Mouse (Mus musculus): ENCODE measurements at regions not wholly inside any gene's neighbourhood (a gene's known extent, or its start where the extent isn't known, plus 50 kb on each side); places are given as distances from the start of the nearest gene placed in this dataset.

DNA sequence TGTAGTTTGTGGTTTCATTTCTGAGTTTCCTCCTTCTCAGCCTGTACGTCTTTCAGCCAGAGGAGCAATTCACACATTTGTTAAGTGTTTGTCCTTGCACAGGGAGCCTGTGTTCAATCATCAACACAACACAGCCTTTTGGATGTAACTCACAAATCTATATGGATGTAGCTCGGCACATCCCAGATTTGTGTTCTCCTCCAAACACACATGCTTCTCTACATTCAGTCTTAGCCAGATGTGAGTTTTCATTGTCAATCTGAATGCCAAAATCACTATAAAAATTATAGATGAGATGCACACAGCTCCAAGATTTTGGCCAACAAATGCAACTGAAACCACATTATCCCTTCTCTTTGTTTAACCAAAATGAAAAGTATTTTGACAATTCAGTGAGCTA, 380.9 kb downstream of the Gm9195 start:
- Histone ChIP-seq H3K9ac (replicated peaks; ENCODE audit: low read length) (no peak overlapping the region), H3K27ac (replicated peaks; ENCODE audit: low read depth, low read length) (no peak overlapping the region), H3K9me3 (ENCODE audit: control insufficient read depth, low read length) (no peaks in the 10 kb centered on the region), H3K27me3 (ENCODE audit: control insufficient read depth, insufficient read depth, low read length) (no peaks in the 10 kb centered on the region), H3K4me1 (ENCODE audit: control insufficient read depth, insufficient read depth, low read length) (no peaks in the 10 kb centered on the region), H3K4me3 (replicated peaks; ENCODE audit: low read depth, low read length) (no peak overlapping the region), H3K4me2 (ENCODE audit: low read length) (no peak overlapping the region), H3K36me3 (ENCODE audit: control insufficient read depth, insufficient read depth, low read length) (no peaks in the 10 kb centered on the region)
- ATAC-seq (ENCODE audit: low FRiP score, low TSS enrichment) (no peak), DNase-seq (no peak)
- WGBS = 94% methylated on average over 2 of the region's 2 CpGs

DNA sequence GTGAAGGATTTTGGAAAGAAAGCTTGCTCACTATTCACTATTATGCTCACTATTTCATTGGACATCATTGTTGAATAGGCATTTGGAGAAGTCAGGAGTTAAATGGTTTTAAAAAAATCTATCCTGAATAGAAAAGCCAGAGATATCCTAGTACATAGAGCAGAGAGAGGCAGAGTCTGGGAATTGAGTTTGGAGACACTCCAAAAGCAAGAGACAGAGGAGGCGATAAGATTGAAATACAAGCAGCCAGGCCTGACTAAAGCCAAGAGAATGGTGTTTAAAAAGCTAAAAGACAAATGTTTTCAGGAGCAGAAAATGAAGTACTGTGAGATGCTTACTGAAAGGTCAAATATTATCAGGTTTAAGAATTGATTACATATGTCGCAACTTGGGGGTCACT, 400.1 kb downstream of the Gm9195 start:
- H3K4me3 ChIP-seq (replicated peaks; ENCODE audit: low read depth, low read length) = no peak overlapping the region
- WGBS = 92% methylated on average over 2 of the region's 2 CpGs
- H3K9ac ChIP-seq (replicated peaks; ENCODE audit: low read length) = no peak overlapping the region
- DNase-seq = no peak
- no peaks in the 10 kb centered on the region for H3K9me3 ChIP-seq (ENCODE audit: control insufficient read depth, low read length)
- H3K27ac ChIP-seq (replicated peaks; ENCODE audit: low read depth, low read length) = no peak overlapping the region
- no peaks in the 10 kb centered on the region for H3K4me1 ChIP-seq (ENCODE audit: control insufficient read depth, insufficient read depth, low read length)
- H3K36me3 ChIP-seq (ENCODE audit: control insufficient read depth, insufficient read depth, low read length) = no peaks in the 10 kb centered on the region
- no peak overlapping the region for H3K4me2 ChIP-seq (ENCODE audit: low read length)
- ATAC-seq (ENCODE audit: low FRiP score, low TSS enrichment) = no peak
- H3K27me3 ChIP-seq (ENCODE audit: control insufficient read depth, insufficient read depth, low read length) = no peaks in the 10 kb centered on the region

DNA sequence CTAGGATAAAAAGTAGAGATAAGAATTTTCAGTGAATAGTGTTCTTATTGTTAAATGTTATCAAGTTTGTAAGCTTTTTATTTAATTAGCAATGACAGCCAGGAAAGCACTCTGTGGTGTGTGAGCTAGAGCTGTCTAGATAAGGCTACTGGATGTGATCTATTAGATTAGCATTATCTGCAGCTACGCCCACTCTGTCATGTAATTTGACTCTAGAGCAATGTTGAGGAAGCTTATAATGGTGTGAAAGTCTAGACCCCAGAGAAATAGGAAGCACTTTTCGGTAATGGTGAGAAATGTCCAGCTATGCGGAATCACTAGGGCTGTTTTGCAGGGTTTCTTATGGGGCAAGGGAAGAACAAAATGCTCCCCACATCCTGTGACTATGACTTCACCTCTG, 410.2 kb downstream of the Gm9195 start:
- H3K9me3 ChIP-seq (ENCODE audit: control insufficient read depth, low read length) = no peaks in the 10 kb centered on the region
- no peak for ATAC-seq (ENCODE audit: low FRiP score, low TSS enrichment)

DNA sequence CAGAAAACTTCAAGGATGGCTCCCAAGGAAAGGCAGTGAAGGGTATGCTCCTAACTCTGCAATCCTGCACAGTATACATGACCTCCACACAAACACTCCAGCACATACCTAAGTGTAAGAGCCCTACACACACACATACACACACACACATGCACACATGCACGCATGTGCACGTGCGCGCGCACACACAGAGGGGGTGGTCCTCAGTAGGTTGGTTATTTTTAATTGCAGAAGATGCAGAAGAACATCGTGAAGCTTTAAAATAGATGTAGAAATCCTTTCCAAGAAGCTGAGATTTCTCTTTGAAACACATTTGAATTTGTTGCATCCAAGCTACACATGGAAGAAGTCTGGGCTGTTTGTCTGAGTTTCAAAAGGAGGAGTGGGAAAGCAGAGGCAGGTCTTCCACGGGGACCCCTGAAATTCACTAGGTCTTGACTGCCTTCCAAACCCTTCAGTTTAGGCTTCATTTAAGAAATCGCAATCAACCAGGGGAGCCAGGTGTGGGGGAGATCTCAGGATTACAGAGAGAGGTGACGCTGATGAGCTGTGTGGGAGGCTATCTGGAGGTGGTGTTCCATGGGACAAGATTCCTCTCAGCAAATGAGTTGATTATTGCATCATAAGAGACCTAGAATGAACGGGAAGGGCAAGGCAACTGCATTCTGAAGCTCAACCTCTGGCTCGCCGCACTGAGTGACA, 427.4 kb downstream of the Gm9195 start:
- Histone ChIP-seq H3K27me3 (ENCODE audit: control insufficient read depth, insufficient read depth, low read length) (no peaks in the 10 kb centered on the region), H3K27ac (replicated peaks; ENCODE audit: low read depth, low read length) (no peak overlapping the region), H3K4me1 (ENCODE audit: control insufficient read depth, insufficient read depth, low read length) (no peaks in the 10 kb centered on the region), H3K9ac (replicated peaks; ENCODE audit: low read length) (no peak overlapping the region), H3K4me3 (replicated peaks; ENCODE audit: low read depth, low read length) (no peak overlapping the region), H3K9me3 (ENCODE audit: control insufficient read depth, low read length) (no peaks in the 10 kb centered on the region), H3K4me2 (ENCODE audit: low read length) (no peak overlapping the region), H3K36me3 (ENCODE audit: control insufficient read depth, insufficient read depth, low read length) (no peaks in the 10 kb centered on the region)
- ATAC-seq (ENCODE audit: low FRiP score, low TSS enrichment) = no peak
- 94% methylated on average over 12 of the region's 12 CpGs for WGBS
- no peak for DNase-seq

More for the DNA sequence above, 410.2 kb downstream of the Gm9195 start:
- H3K36me3 ChIP-seq (ENCODE audit: control insufficient read depth, insufficient read depth, low read length) = no peaks in the 10 kb centered on the region
- H3K4me3 ChIP-seq (replicated peaks; ENCODE audit: low read depth, low read length) = no peak overlapping the region
- H3K4me1 ChIP-seq (ENCODE audit: control insufficient read depth, insufficient read depth, low read length) = no peaks in the 10 kb centered on the region
- no peak overlapping the region for H3K27ac ChIP-seq (replicated peaks; ENCODE audit: low read depth, low read length)
- H3K9ac ChIP-seq (replicated peaks; ENCODE audit: low read length) = no peak overlapping the region
- WGBS = 80% methylated on average over 3 of the region's 3 CpGs
- H3K27me3 ChIP-seq (ENCODE audit: control insufficient read depth, insufficient read depth, low read length) = no peaks in the 10 kb centered on the region
- DNase-seq = no peak
- H3K4me2 ChIP-seq (ENCODE audit: low read length) = no peak overlapping the region

DNA sequence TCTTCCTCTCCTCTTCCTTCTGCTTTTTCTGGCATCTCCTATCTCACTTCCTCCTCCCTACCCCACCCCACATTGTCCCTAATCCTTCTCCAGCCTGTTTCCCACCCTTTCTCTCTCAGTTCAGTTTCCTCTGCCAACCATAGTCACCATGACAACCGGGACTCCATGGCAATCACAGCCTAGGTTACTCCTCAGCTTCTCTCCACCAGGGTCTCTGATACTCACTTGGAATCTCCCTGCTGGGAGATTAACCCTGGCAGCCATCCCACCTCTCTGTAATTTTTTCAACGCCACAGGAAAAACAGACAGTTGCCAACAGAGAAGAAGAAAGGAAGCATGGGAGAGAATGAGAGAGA, 448.8 kb downstream of the Gm9195 start:
- no peaks in the 10 kb centered on the region for H3K36me3 ChIP-seq (ENCODE audit: control insufficient read depth, insufficient read depth, low read length)
- no peaks in the 10 kb centered on the region for H3K4me1 ChIP-seq (ENCODE audit: control insufficient read depth, insufficient read depth, low read length)
- H3K4me3 ChIP-seq (replicated peaks; ENCODE audit: low read depth, low read length) = no peak overlapping the region
- DNase-seq = peak; percentile 72
- no peaks in the 10 kb centered on the region for H3K27me3 ChIP-seq (ENCODE audit: control insufficient read depth, insufficient read depth, low read length)
- H3K9me3 ChIP-seq (ENCODE audit: control insufficient read depth, low read length) = no peaks in the 10 kb centered on the region
- H3K27ac ChIP-seq (replicated peaks; ENCODE audit: low read depth, low read length) = 0 out of 2 replicates have a peak overlapping the region, but pooled peaks have one; percentile 10
- WGBS = 29% methylated on average over 2 of the region's 2 CpGs
- no peak for ATAC-seq (ENCODE audit: low FRiP score, low TSS enrichment)
- H3K4me2 ChIP-seq (ENCODE audit: low read length) = no peak overlapping the region
- H3K9ac ChIP-seq (replicated peaks; ENCODE audit: low read length) = no peak overlapping the region

DNA sequence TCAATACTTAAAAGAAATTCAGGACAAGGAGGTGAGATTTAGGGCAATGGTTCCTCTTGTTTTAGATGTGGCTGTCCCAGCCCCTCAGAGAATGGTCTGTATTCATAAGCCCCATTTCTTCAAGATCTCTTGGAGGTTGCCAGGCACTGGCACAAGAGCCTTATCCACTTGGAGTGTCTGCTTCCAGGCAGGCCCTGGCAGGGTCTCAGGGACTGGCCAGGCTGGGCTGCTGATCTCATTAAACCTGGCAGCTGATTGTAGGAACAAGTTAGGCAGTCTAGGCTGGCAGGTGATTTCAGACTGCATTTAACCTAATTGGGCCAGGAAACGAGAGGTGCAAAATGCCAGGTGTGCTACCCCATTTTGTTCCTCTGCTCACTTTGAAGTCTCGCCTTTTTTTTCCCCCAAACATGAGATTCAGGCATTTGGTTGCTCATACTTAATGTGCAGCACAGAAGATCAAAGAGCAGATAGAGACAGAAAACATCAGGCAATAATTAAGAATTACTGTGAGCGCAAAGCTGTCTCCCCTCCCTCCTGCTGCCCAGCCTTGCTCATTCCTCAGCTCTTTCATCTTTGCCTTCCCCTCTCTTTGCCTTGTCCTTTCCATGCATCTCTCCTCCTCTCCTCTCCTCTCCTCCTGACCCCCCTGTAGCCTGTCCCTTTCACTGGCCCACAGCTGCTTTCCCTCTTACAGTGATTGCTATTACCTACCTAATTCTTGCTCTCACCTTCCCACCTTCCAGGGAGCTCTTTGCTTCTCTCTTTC, 449.3 kb downstream of the Gm9195 start:
- ATAC-seq (ENCODE audit: low FRiP score, low TSS enrichment) (no peak), DNase-seq (peak; percentile 37)
- H3K27me3 ChIP-seq (ENCODE audit: control insufficient read depth, insufficient read depth, low read length) = no peaks in the 10 kb centered on the region
- H3K9ac ChIP-seq (replicated peaks; ENCODE audit: low read length) = no peak overlapping the region
- no peak overlapping the region for H3K4me3 ChIP-seq (replicated peaks; ENCODE audit: low read depth, low read length)
- H3K9me3 ChIP-seq (ENCODE audit: control insufficient read depth, low read length) = no peaks in the 10 kb centered on the region
- peak overlapping the region; percentile 10; the same call in 1 of the 2 replicates for H3K27ac ChIP-seq (replicated peaks; ENCODE audit: low read depth, low read length)
- H3K4me2 ChIP-seq (ENCODE audit: low read length) = no peak overlapping the region
- H3K4me1 ChIP-seq (ENCODE audit: control insufficient read depth, insufficient read depth, low read length) = no peaks in the 10 kb centered on the region
- 46% methylated on average over 3 of the region's 3 CpGs for WGBS
- H3K36me3 ChIP-seq (ENCODE audit: control insufficient read depth, insufficient read depth, low read length) = no peaks in the 10 kb centered on the region

DNA sequence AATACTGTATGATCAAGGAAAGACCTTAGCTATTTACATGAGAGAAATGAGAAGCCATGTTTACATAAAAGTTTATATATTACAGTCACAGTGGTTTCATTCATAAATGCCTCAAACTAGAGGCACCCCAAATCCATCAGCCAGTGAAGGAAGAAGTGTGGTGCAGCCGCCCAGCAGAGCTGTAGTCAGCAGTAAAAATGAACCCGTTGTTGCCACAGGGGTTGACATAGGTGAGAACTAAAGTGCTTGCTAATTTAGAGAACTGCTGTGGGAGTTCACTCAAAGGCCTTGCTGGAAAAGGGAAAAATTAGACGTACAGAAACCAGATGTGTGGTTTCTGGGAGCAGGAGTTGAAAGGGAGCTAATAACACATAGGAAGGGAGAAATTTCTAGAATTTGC, 461.2 kb downstream of the Gm9195 start:
- Histone ChIP-seq H3K4me3 (replicated peaks; ENCODE audit: low read depth, low read length) (no peak overlapping the region), H3K4me2 (ENCODE audit: low read length) (no peak overlapping the region), H3K27ac (replicated peaks; ENCODE audit: low read depth, low read length) (no peak overlapping the region), H3K9ac (replicated peaks; ENCODE audit: low read length) (no peak overlapping the region), H3K27me3 (ENCODE audit: control insufficient read depth, insufficient read depth, low read length) (no peaks in the 10 kb centered on the region), H3K4me1 (ENCODE audit: control insufficient read depth, insufficient read depth, low read length) (no peaks in the 10 kb centered on the region), H3K36me3 (ENCODE audit: control insufficient read depth, insufficient read depth, low read length) (no peaks in the 10 kb centered on the region), H3K9me3 (ENCODE audit: control insufficient read depth, low read length) (no peaks in the 10 kb centered on the region)
- DNase-seq = no peak
- no peak for ATAC-seq (ENCODE audit: low FRiP score, low TSS enrichment)
- WGBS = 78% methylated on average over 3 of the region's 3 CpGs

DNA sequence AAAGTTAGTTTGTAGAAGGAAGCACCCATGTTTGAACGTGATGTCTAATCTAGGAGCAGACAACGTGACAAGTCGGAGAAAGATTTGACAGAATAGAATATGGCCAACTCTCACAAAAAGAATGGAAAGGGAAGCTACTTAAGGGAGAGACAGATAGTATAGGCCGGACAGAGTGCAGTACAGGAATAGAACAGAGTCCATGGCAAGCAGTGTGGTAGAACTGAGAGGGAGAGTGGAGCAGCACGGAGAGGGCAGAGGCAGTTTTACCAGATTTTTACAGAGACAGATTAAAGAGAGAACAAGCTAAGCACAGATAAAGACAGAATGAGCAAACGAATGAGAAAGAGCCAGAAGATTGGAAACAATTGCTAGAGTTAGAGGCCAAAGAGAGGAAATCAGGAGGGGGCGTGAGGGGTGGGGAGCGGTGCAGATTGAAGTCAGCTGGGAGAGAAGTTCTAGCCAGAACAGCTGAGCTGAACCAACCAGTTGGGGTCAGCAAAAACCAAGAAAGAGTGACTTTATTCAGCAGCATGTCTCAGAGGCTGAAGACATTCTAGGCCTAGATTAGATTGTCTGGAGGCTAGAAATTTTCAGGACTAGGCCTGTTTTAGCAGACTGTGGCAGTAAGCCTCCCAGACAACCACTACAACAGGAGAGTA, 464.1 kb downstream of the Gm9195 start:
- DNase-seq (no peak), ATAC-seq (ENCODE audit: low FRiP score, low TSS enrichment) (no peak)
- Histone ChIP-seq H3K27ac (replicated peaks; ENCODE audit: low read depth, low read length) (no peak overlapping the region), H3K9ac (replicated peaks; ENCODE audit: low read length) (no peak overlapping the region), H3K27me3 (ENCODE audit: control insufficient read depth, insufficient read depth, low read length) (no peaks in the 10 kb centered on the region), H3K9me3 (ENCODE audit: control insufficient read depth, low read length) (no peaks in the 10 kb centered on the region), H3K36me3 (ENCODE audit: control insufficient read depth, insufficient read depth, low read length) (no peaks in the 10 kb centered on the region), H3K4me1 (ENCODE audit: control insufficient read depth, insufficient read depth, low read length) (no peaks in the 10 kb centered on the region), H3K4me3 (replicated peaks; ENCODE audit: low read depth, low read length) (no peak overlapping the region), H3K4me2 (ENCODE audit: low read length) (no peak overlapping the region)
- 72% methylated on average over 8 of the region's 8 CpGs for WGBS

All from midbrain, embryonic 14.5 days (tissue).